In the genomic region with DNA sequence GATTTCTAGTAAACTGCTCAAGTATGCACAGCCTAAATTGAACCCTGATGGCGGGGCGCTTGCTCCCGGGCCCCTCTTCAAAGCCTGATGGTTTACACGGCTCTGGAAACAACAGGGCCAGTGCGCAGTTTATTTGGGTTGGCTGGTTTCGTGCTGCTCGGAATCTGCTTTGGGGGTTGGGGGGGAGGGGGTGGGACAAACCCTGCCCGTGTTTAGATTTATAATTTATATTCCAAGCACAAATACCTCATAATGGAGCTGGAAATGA, we compare ENCODE assay signal across 15 mouse cellular contexts. TPM values are rescaled to one million over a fixed set of nuclear protein-coding genes. Genes with fewer than 3 reads are reported as not detected.
DNase-seq lines count a peak whose midpoint lies in the region; ATAC-seq and TF ChIP-seq lines count a peak whose summit lies in the region.
"Had no signal": no experiment of that assay in that cellular context is flagged by ENCODE, and none has a peak within 500 bp of the region (broad histone marks: within the 10 kb centered on the region; RNA-seq: fewer than 3 reads in every experiment).

No protein-coding gene starts in this region.

- H3K4me3 ChIP-seq in heart, embryonic 12.5 days: no peak overlapping the region
- no peak overlapping the region for H3K4me3 ChIP-seq in heart, adult 2 months
- no peak overlapping the region for H3K4me3 ChIP-seq in kidney, postnatal 0 days (replicated peaks; ENCODE audit: low read depth, low read length)
- no peak overlapping the region for H3K4me3 ChIP-seq in embryonic facial prominence, embryonic 13.5 days
- no peak overlapping the region for H3K4me3 ChIP-seq in limb, embryonic 12.5 days (replicated peaks)
- H3K4me3 ChIP-seq: liver, embryonic 15.5 days had no signal

- H3K9ac ChIP-seq in heart, embryonic 12.5 days: no peak overlapping the region
- H3K9ac ChIP-seq in heart, adult 2 months (ENCODE audit: low read depth, low read length): no peak overlapping the region
- H3K9ac ChIP-seq in kidney, postnatal 0 days (ENCODE audit: low read depth, low read length): no peak overlapping the region
- no peak overlapping the region for H3K9ac ChIP-seq in embryonic facial prominence, embryonic 13.5 days
- no peak overlapping the region for H3K9ac ChIP-seq in limb, embryonic 12.5 days (replicated peaks)
- H3K9ac ChIP-seq: liver, embryonic 15.5 days had no signal

- peaks cover 10% of the 10 kb centered on the region; the same call in 1 of the 2 replicates for H3K9me3 ChIP-seq in heart, embryonic 12.5 days (replicated peaks)
- H3K9me3 ChIP-seq in kidney, postnatal 0 days (replicated peaks; ENCODE audit: low read length): no peaks in the 10 kb centered on the region
- H3K9me3 ChIP-seq in embryonic facial prominence, embryonic 13.5 days: no peaks in the 10 kb centered on the region
- peaks cover 6% of the 10 kb centered on the region; the same call in 1 of the 2 replicates for H3K9me3 ChIP-seq in limb, embryonic 12.5 days
- H3K9me3 ChIP-seq: liver, embryonic 15.5 days had no signal

- 0 out of 2 replicates have a peak, but pooled peaks have one; percentile 9 for ATAC-seq in heart, embryonic 12.5 days (ENCODE audit: insufficient number of reproducible peaks, low FRiP score)
- no peak for ATAC-seq in kidney, postnatal 0 days (replicated peaks; ENCODE audit: low FRiP score, low read depth)
- ATAC-seq in embryonic facial prominence, embryonic 13.5 days (ENCODE audit: insufficient number of reproducible peaks, insufficient read depth, low FRiP score, low TSS enrichment, low read depth): peak; percentile 17; the same call in 1 of the 2 replicates
- ATAC-seq in limb, embryonic 12.5 days (ENCODE audit: insufficient number of reproducible peaks, insufficient read depth, low FRiP score, low TSS enrichment, low read depth): peak; percentile 18; the same call in 1 of the 2 replicates
- ATAC-seq in inflammation-experienced regulatory T-cells, adult 6 months: no peak
- ATAC-seq: forebrain, embryonic 14.5 days; midbrain, embryonic 16.5 days had no signal

- no peak for TF ChIP-seq EP300 in heart, adult 2 months (IDR thresholded peaks at IDR 0.05; ENCODE audit: insufficient read depth, low read depth, low read length)

- TF ChIP-seq CTCF in heart, adult 2 months (IDR thresholded peaks at IDR 0.05): no peak
- TF ChIP-seq CTCF in kidney, postnatal 0 days (IDR thresholded peaks at IDR 0.05; ENCODE audit: low read depth): no peak

- peaks cover 26% of the 10 kb centered on the region for H3K4me1 ChIP-seq in heart, embryonic 12.5 days (replicated peaks)
- H3K4me1 ChIP-seq in heart, adult 2 months (ENCODE audit: control insufficient read depth, insufficient read depth, low read length): no peaks in the 10 kb centered on the region
- H3K4me1 ChIP-seq in kidney, postnatal 0 days (replicated peaks; ENCODE audit: insufficient read depth, low read length): peaks cover 11% of the 10 kb centered on the region; the same call in 1 of the 2 replicates
- H3K4me1 ChIP-seq in embryonic facial prominence, embryonic 13.5 days: peaks cover 30% of the 10 kb centered on the region
- H3K4me1 ChIP-seq in limb, embryonic 12.5 days (replicated peaks): peaks cover 25% of the 10 kb centered on the region

- DNase-seq in heart, adult 2 months: no peak
- DNase-seq in kidney, postnatal 0 days (ENCODE audit: low spot score): no peak
- DNase-seq in kidney, adult 8-10 months: no peak
- DNase-seq in retina, embryonic 14.5 days (ENCODE audit: low spot score): no peak
- DNase-seq: B cell, adult 2 months; cerebellum, postnatal 10 days had no signal

- H3K27me3 ChIP-seq in heart, embryonic 12.5 days (replicated peaks): no peaks in the 10 kb centered on the region
- no peaks in the 10 kb centered on the region for H3K27me3 ChIP-seq in heart, adult 2 months (ENCODE audit: control insufficient read depth, insufficient read depth, low read length)
- H3K27me3 ChIP-seq in kidney, postnatal 0 days (ENCODE audit: insufficient read depth, low read length): no peaks in the 10 kb centered on the region
- peaks cover 6% of the 10 kb centered on the region for H3K27me3 ChIP-seq in embryonic facial prominence, embryonic 13.5 days
- peaks cover 10% of the 10 kb centered on the region for H3K27me3 ChIP-seq in limb, embryonic 12.5 days
- H3K27me3 ChIP-seq: Patski had no signal

- H3K79me2 ChIP-seq in heart, adult 2 months (replicated peaks; ENCODE audit: control insufficient read depth, insufficient read depth, low read length): no peaks in the 10 kb centered on the region

- H3K36me3 ChIP-seq in heart, embryonic 12.5 days: no peaks in the 10 kb centered on the region
- no peaks in the 10 kb centered on the region for H3K36me3 ChIP-seq in heart, adult 2 months (ENCODE audit: control insufficient read depth, insufficient read depth, low read length)
- no peaks in the 10 kb centered on the region for H3K36me3 ChIP-seq in kidney, postnatal 0 days (ENCODE audit: insufficient read depth, low read length)
- no peaks in the 10 kb centered on the region for H3K36me3 ChIP-seq in embryonic facial prominence, embryonic 13.5 days
- H3K36me3 ChIP-seq in limb, embryonic 12.5 days: no peaks in the 10 kb centered on the region
- H3K36me3 ChIP-seq: liver, embryonic 15.5 days had no signal

- TF ChIP-seq POLR2A in heart, adult 2 months (IDR thresholded peaks at IDR 0.05; ENCODE audit: insufficient read depth, low read depth, low read length): no peak

- H3K27ac ChIP-seq in heart, embryonic 12.5 days (ENCODE audit: poor library complexity, severe bottlenecking): peak overlapping the region; percentile 66; the same call in 1 of the 2 replicates
- no peak overlapping the region for H3K27ac ChIP-seq in heart, adult 2 months
- peak overlapping the region; percentile 36 for H3K27ac ChIP-seq in kidney, postnatal 0 days
- H3K27ac ChIP-seq in embryonic facial prominence, embryonic 13.5 days: peak overlapping the region; percentile 90
- H3K27ac ChIP-seq in limb, embryonic 12.5 days: peak overlapping the region; percentile 76
- H3K27ac ChIP-seq: liver, embryonic 15.5 days had no signal

- peak overlapping the region; percentile 51 for H3K4me2 ChIP-seq in heart, embryonic 12.5 days
- H3K4me2 ChIP-seq in kidney, postnatal 0 days (ENCODE audit: low read length): no peak overlapping the region
- peak overlapping the region; percentile 41 for H3K4me2 ChIP-seq in embryonic facial prominence, embryonic 13.5 days
- H3K4me2 ChIP-seq in limb, embryonic 12.5 days: peak overlapping the region; percentile 30; the same call in 1 of the 2 replicates
- H3K4me2 ChIP-seq: liver, embryonic 15.5 days had no signal

- 28% methylated on average over 8 of the region's 8 CpGs for WGBS in heart, embryonic 12.5 days
- 61% methylated on average over 8 of the region's 8 CpGs for WGBS in heart, adult 2 months
- WGBS in kidney, postnatal 0 days: 50% methylated on average over 8 of the region's 8 CpGs
- 23% methylated on average over 8 of the region's 8 CpGs for WGBS in embryonic facial prominence, embryonic 13.5 days
- WGBS in limb, embryonic 12.5 days: 8% methylated on average over 8 of the region's 8 CpGs

- intact Hi-C loops in heart, adult 2 months (cut with DNase I): no loop called here

RNA-seq across cellular contexts. Expression of gene Pard6b, which starts 24.2 kb away (rescaled TPM):
- polyA plus RNA-seq in heart, embryonic 12.5 days (2016; fragmentation: Nextera tagmentation; extraction: Ambion mirVana): 13.0 and 13.2 TPM in 2 replicates
- total RNA-seq in heart, adult 2 months (2021): 1 to 10 TPM; 2.0 to 2.2 TPM
- polyA plus RNA-seq in heart, adult 2 months (2012; rRNA removed): 2.4 TPM in 2 replicates
- 28.6 and 29.6 TPM in 2 replicates for polyA plus RNA-seq in kidney, postnatal 0 days (2015; fragmentation: Nextera tagmentation; extraction: Ambion mirVana)
- 3.0 and 3.9 TPM in 2 replicates for polyA plus RNA-seq in embryonic facial prominence, embryonic 13.5 days (2015; fragmentation: Nextera tagmentation; extraction: Ambion mirVana)
- polyA plus RNA-seq in limb, embryonic 12.5 days (2016; fragmentation: Nextera tagmentation; extraction: Ambion mirVana): 5.4 and 6.4 TPM in 2 replicates
- polyA plus RNA-seq in inflammation-experienced regulatory T-cells, adult 6 months (2017; shearing (Covaris generic)): 1 to 10 TPM in 2 of 3 experiments, under 1 TPM in 1; 0.41 to 1.2 (median 1.1) TPM

RNA-seq across cellular contexts. Expression of gene Ripor3, which starts 46.2 kb away (rescaled TPM):
- 1.3 and 1.5 TPM in 2 replicates for polyA plus RNA-seq in heart, embryonic 12.5 days (2016; fragmentation: Nextera tagmentation; extraction: Ambion mirVana)
- under 1 TPM; 0.21 to 0.36 TPM for total RNA-seq in heart, adult 2 months (2021)
- polyA plus RNA-seq in heart, adult 2 months (2012; rRNA removed): 0.79 and 1.5 TPM in 2 replicates
- polyA plus RNA-seq in kidney, postnatal 0 days (2015; fragmentation: Nextera tagmentation; extraction: Ambion mirVana): 2.3 and 2.8 TPM in 2 replicates
- 7.0 and 7.7 TPM in 2 replicates for polyA plus RNA-seq in embryonic facial prominence, embryonic 13.5 days (2015; fragmentation: Nextera tagmentation; extraction: Ambion mirVana)
- 0.73 and 0.98 TPM in 2 replicates for polyA plus RNA-seq in limb, embryonic 12.5 days (2016; fragmentation: Nextera tagmentation; extraction: Ambion mirVana)
- under 1 TPM; 0.16 to 0.49 (median 0.33) TPM for polyA plus RNA-seq in inflammation-experienced regulatory T-cells, adult 6 months (2017; shearing (Covaris generic))
- total RNA-seq: granulocyte monocyte progenitor cell, adult 5-6 weeks had no signal

Comparison
In these comparisons a context has a peak if more than half of its experiments do, and no peak if none do; other contexts are left out.
1. ATAC-seq: peak in heart, embryonic 12.5 days (single experiment), embryonic facial prominence, embryonic 13.5 days (single experiment) and limb, embryonic 12.5 days (single experiment); none in kidney, postnatal 0 days (single experiment) and inflammation-experienced regulatory T-cells, adult 6 months (single experiment).